Mouse (Mus musculus) liver, postnatal 0 days (tissue): ENCODE measurements around the gene Zfp365.

Experiments
- CTCF ChIP-seq: sonication (generic); IDR thresholded peaks from 2 replicates; pipeline ENCODE4 v1.5.1; 2016; ENCODE audit warnings: antibody characterized with exemption, low read depth
- EP300 ChIP-seq: IDR thresholded peaks from 2 replicates; pipeline ENCODE4 v1.6.1; 2016; ENCODE audit warnings: antibody characterized with exemption, low read depth, mild to moderate bottlenecking

DNA sequence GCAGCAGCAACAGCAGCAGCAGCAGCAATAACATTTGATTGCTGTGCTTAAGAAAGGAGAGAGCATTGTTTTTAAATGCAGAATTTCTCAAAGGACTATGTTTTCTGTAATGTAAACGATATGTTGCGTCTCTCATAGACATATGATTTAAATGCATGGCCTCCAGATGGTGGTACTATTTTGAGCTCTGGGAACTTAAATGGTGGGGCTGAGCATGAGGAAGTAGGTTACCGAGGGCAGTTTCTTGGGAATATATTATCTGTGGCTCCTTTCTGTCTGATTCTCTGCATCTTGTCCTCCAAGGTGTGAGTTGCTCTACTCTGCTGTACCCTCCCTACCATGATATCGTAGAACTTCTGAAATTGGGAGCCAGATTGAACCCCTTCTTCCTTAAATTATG is 31.8 kb downstream of the Zfp365 start:
- TF ChIP-seq CTCF (no peak), EP300 (no peak)
